Mouse (Mus musculus) forebrain, embryonic 11.5 days (tissue): Measurements from ENCODE around the gene Sox6. TPM values are rescaled to one million over a fixed set of nuclear protein-coding genes. Genes with fewer than 3 reads are reported as not detected.
A peak's percentile ranks its signal among the peaks of the same experiment; 100 is the strongest.

Experiments used
- ATAC-seq: fragments of 200-750 bp; cut with Nextera tagmentation; replicated peaks from 2 replicates; pipeline ENCODE4 v1.8.0; 2017; ENCODE audit warnings: moderate TSS enrichment; ENCODE audit not compliant: low FRiP score
- DNase-seq: peaks from one replicate; pipeline ENCODE4 v3.0.0-alpha.2; 2017; ENCODE audit warnings: low spot score
- H3K27ac ChIP-seq: fragments of 300-500 bp; sonication (generic); 2 replicates; pipeline ENCODE4 v1.5.1; 2014; ENCODE audit warnings: low read depth, low read length
- H3K27me3 ChIP-seq: fragments of 300-500 bp; sonication (generic); 2 replicates; pipeline ENCODE4 v1.6.1; 2014; ENCODE audit warnings: mild to moderate bottlenecking, low read length, mixed read lengths; ENCODE audit not compliant: control insufficient read depth, insufficient read depth
- H3K36me3 ChIP-seq: fragments of 300-500 bp; sonication (generic); 2 replicates; pipeline ENCODE4 v1.6.1; 2014; ENCODE audit warnings: mild to moderate bottlenecking, low read length, moderate library complexity, mixed read lengths; ENCODE audit not compliant: control insufficient read depth, insufficient read depth
- H3K4me1 ChIP-seq: fragments of 300-500 bp; sonication (generic); replicated peaks from 2 replicates; pipeline ENCODE4 v1.6.1; 2014; ENCODE audit warnings: low read length, mixed read lengths; ENCODE audit not compliant: control insufficient read depth, insufficient read depth
- H3K4me2 ChIP-seq: fragments of 300-500 bp; sonication (generic); 2 replicates; pipeline ENCODE4 v1.6.1; 2014; ENCODE audit warnings: low read depth, mild to moderate bottlenecking, low read length, moderate library complexity, mixed read lengths; ENCODE audit not compliant: severe bottlenecking
- H3K4me3 ChIP-seq: fragments of 300-500 bp; sonication (generic); 2 replicates; pipeline ENCODE4 v1.5.1; 2014; ENCODE audit warnings: low read depth, low read length
- H3K9ac ChIP-seq: fragments of 300-500 bp; sonication (generic); 2 replicates; pipeline ENCODE4 v1.6.1; 2014; ENCODE audit warnings: low read length
- H3K9me3 ChIP-seq: fragments of 300-500 bp; sonication (generic); 2 replicates; pipeline ENCODE4 v1.6.1; 2016; ENCODE audit warnings: low read length, mixed read lengths; ENCODE audit not compliant: control insufficient read depth
- WGBS: fragments of 180-500 bp; shearing (Covaris S2); extraction: QIAGEN DNeasy Blood & Tissue Kit; methylation state at CpG from one replicate; pipeline ENCODE4 v1.1.7; 2014; 5-methylcytosine and 5-hydroxymethylcytosine counted together
- polyA plus RNA-seq: library from polyadenylated mRNA; unstranded; fragments of >200 nt; fragmentation: Nextera tagmentation; extraction: Ambion mirVana; gene quantifications from 2 replicates; pipeline ENCODE4 v1.2.1, GENCODE M21; 2014

The Sox6 gene
- polyA plus RNA-seq, 1 experiment from 2014 or later, result 154 TPM

GRCm38 (mm10) chr7:115866698-115867500, 171.7 kb downstream of the Sox6 start:
- H3K36me3 ChIP-seq, result no peaks in the 10 kb centered on the region
- H3K4me3 ChIP-seq, result no peak overlapping the region
- DNase-seq, result peak; percentile 60
- H3K27me3 ChIP-seq, result no peaks in the 10 kb centered on the region
- 7% methylated on average over 9 of the region's 9 CpGs for WGBS
- peak overlapping the region; percentile 18; the same call in 1 of the 2 replicates for H3K4me2 ChIP-seq
- no peaks in the 10 kb centered on the region for H3K9me3 ChIP-seq
- peaks cover 14% of the 10 kb centered on the region; the same call in 1 of the 2 replicates for H3K4me1 ChIP-seq
- H3K9ac ChIP-seq, result no peak overlapping the region
- H3K27ac ChIP-seq, result peak overlapping the region; percentile 85
- ATAC-seq, result peak; percentile 37

- H3K27me3 ChIP-seq, result no peaks in the 10 kb centered on the region
- H3K4me3 ChIP-seq, result no peak overlapping the region
- DNase-seq (no peak), ATAC-seq (peak; percentile 86)
- H3K27ac ChIP-seq, result peak overlapping the region; percentile 85
- H3K9ac ChIP-seq, result no peak overlapping the region
- H3K9me3 ChIP-seq, result no peaks in the 10 kb centered on the region
- H3K4me2 ChIP-seq, result peak overlapping the region; percentile 18; the same call in 1 of the 2 replicates
- peaks cover 14% of the 10 kb centered on the region; the same call in 1 of the 2 replicates for H3K4me1 ChIP-seq
- WGBS, result 6% methylated on average over 9 of the region's 9 CpGs
- H3K36me3 ChIP-seq, result no peaks in the 10 kb centered on the region
Measured at GRCm38 (mm10) chr7:115865979-115866697, 172.5 kb downstream of the Sox6 start.

- H3K9ac ChIP-seq, result no peak overlapping the region
- H3K27me3 ChIP-seq, result no peaks in the 10 kb centered on the region
- peaks cover 14% of the 10 kb centered on the region; the same call in 1 of the 2 replicates for H3K4me1 ChIP-seq
- H3K4me3 ChIP-seq, result no peak overlapping the region
- 26% methylated on average over 6 of the region's 6 CpGs for WGBS
- H3K4me2 ChIP-seq, result no peak overlapping the region
- no peaks in the 10 kb centered on the region for H3K9me3 ChIP-seq
- H3K36me3 ChIP-seq, result no peaks in the 10 kb centered on the region
- peak; percentile 54 for DNase-seq
- H3K27ac ChIP-seq, result peak overlapping the region; percentile 85
- ATAC-seq, result no peak
Measured at GRCm38 (mm10) chr7:115865231-115865630, 173.4 kb downstream of the Sox6 start.

- H3K4me3 ChIP-seq, result no peak overlapping the region
- no peaks in the 10 kb centered on the region for H3K27me3 ChIP-seq
- no peaks in the 10 kb centered on the region for H3K36me3 ChIP-seq
- ATAC-seq (no peak), DNase-seq (no peak)
- peaks cover 14% of the 10 kb centered on the region; the same call in 1 of the 2 replicates for H3K4me1 ChIP-seq
- no peaks in the 10 kb centered on the region for H3K9me3 ChIP-seq
- H3K27ac ChIP-seq, result peak overlapping the region; percentile 85; the same call in 1 of the 2 replicates
- H3K4me2 ChIP-seq, result no peak overlapping the region
- WGBS, result 13% methylated on average over 2 of the region's 2 CpGs
- H3K9ac ChIP-seq, result no peak overlapping the region
Measured at GRCm38 (mm10) chr7:115864411-115864810, 174.2 kb downstream of the Sox6 start.

- peaks cover 4% of the 10 kb centered on the region; the same call in 1 of the 2 replicates for H3K4me1 ChIP-seq
- no peaks in the 10 kb centered on the region for H3K27me3 ChIP-seq
- H3K27ac ChIP-seq, result no peak overlapping the region
- ATAC-seq (no peak), DNase-seq (no peak)
- 86% methylated on average over 9 of the region's 9 CpGs for WGBS
- H3K9me3 ChIP-seq, result no peaks in the 10 kb centered on the region
- no peaks in the 10 kb centered on the region for H3K36me3 ChIP-seq
- no peak overlapping the region for H3K4me3 ChIP-seq
- no peak overlapping the region for H3K9ac ChIP-seq
- H3K4me2 ChIP-seq, result no peak overlapping the region
Measured at GRCm38 (mm10) chr7:115859691-115860401, 178.8 kb downstream of the Sox6 start.

GRCm38 (mm10) chr7:115851131-115851530, 187.5 kb downstream of the Sox6 start:
- no peaks in the 10 kb centered on the region for H3K36me3 ChIP-seq
- no peak for ATAC-seq
- no peak overlapping the region for H3K9ac ChIP-seq
- H3K4me3 ChIP-seq, result no peak overlapping the region
- no peaks in the 10 kb centered on the region for H3K4me1 ChIP-seq
- H3K27me3 ChIP-seq, result no peaks in the 10 kb centered on the region
- no peaks in the 10 kb centered on the region for H3K9me3 ChIP-seq
- H3K4me2 ChIP-seq, result no peak overlapping the region
- 95% methylated on average over 4 of the region's 4 CpGs for WGBS
- DNase-seq, result no peak
- no peak overlapping the region for H3K27ac ChIP-seq

GRCm38 (mm10) chr7:115845791-115846366, 192.7 kb downstream of the Sox6 start:
- H3K4me3 ChIP-seq, result no peak overlapping the region
- ATAC-seq (no peak), DNase-seq (no peak)
- H3K9ac ChIP-seq, result no peak overlapping the region
- H3K27me3 ChIP-seq, result no peaks in the 10 kb centered on the region
- H3K4me2 ChIP-seq, result no peak overlapping the region
- H3K27ac ChIP-seq, result no peak overlapping the region
- H3K9me3 ChIP-seq, result no peaks in the 10 kb centered on the region
- WGBS, result 85% methylated on average over 4 of the region's 4 CpGs
- H3K36me3 ChIP-seq, result no peaks in the 10 kb centered on the region
- no peaks in the 10 kb centered on the region for H3K4me1 ChIP-seq

- ATAC-seq (no peak), DNase-seq (no peak)
- H3K36me3 ChIP-seq, result no peaks in the 10 kb centered on the region
- no peaks in the 10 kb centered on the region for H3K9me3 ChIP-seq
- no peaks in the 10 kb centered on the region for H3K27me3 ChIP-seq
- H3K4me2 ChIP-seq, result no peak overlapping the region
- H3K4me3 ChIP-seq, result no peak overlapping the region
- H3K9ac ChIP-seq, result no peak overlapping the region
- no peak overlapping the region for H3K27ac ChIP-seq
- no peaks in the 10 kb centered on the region for H3K4me1 ChIP-seq
- WGBS, result 87% methylated on average over 3 of the region's 3 CpGs
Measured at GRCm38 (mm10) chr7:115844910-115845309, 193.7 kb downstream of the Sox6 start.
